Mouse (Mus musculus) cortical plate, adult 2 months (tissue): ENCODE results near the gene Dagla.

ENCODE experiments used
- CTCF ChIP-seq: fragments of 200-500 bp; IDR thresholded peaks from 2 replicates; pipeline ENCODE4 v1.5.1; 2011; ENCODE audit warnings: mild to moderate bottlenecking, control low read depth, low read length; ENCODE audit not compliant: insufficient read depth; ENCODE audit errors: extremely low read depth
- POLR2A ChIP-seq: fragments of 200-500 bp; IDR thresholded peaks from 2 replicates; pipeline ENCODE4 v1.6.1; 2011; ENCODE audit warnings: mild to moderate bottlenecking, low read length, control low read depth; ENCODE audit not compliant: insufficient read depth; ENCODE audit errors: extremely low read depth

- TF ChIP-seq POLR2A (no peak), CTCF (no peak)
These were observed 66.2 kb downstream of the Dagla start for GRCm38 (mm10) chr19:10238477-10238876.
